Mouse (Mus musculus) inflammation-experienced regulatory T-cells, adult 6 months (primary cell): ENCODE results near the gene Tmem203. TPM values are rescaled to one million over a fixed set of nuclear protein-coding genes. Genes with fewer than 3 reads are reported as not detected.

ENCODE experiments used
- ATAC-seq: one replicate; pipeline ENCODE4 v1.8.0; 2017
- polyA plus RNA-seq, 3 experiments: library from polyadenylated mRNA; unstranded; fragments of 100-300 nt; shearing (Covaris generic); gene quantifications; one replicate each; pipeline ENCODE4 v1.2.1; 2017

The Tmem203 gene
- polyA plus RNA-seq, 3 experiments from 2014 or later, result 8.3 to 13.7 (median 8.7) TPM

DNA sequence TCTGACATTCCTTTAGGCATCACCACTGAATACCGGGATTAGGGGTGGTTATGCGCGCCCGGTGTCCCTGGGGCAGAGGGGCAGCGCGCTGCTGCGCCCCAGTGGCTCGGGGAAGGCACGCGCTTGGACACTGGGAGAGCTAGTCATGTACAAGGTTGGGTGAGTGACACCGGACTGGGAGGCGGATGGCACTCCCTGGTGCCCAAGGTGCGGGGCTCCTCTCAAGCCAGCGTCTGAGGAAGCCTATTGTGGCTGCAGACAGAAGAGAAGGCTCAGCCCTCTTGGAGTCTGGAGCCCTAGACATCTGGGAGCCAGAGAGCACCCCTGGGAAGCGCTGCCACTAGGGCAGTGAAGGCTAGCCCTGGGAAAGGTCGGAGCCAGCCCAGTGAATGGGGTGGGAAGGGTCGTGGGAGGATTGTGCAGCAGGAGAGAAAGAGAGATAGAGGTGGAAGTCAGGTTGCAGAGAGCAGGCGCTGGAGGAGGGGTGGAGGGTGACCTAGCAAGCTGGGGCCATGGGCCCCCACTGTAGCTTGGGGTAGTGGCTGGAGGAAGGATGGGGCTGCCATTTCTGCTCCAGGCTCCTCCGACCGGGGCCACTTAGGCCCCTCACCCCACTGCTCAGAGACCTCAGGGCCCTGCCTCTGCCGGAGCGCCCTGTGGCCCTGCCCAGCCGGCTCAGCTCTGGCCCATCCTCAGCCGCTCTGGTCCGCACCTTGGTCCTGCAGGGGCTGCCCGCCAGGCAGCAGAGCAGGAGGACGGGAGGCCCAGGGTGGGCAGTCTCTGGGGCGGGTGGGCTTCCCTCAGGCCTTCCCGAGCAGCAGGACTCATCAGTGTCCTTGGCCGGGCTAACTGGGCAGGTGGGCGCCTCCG, 36.2 kb downstream of the Tmem203 start:
- ATAC-seq, result no peak

DNA sequence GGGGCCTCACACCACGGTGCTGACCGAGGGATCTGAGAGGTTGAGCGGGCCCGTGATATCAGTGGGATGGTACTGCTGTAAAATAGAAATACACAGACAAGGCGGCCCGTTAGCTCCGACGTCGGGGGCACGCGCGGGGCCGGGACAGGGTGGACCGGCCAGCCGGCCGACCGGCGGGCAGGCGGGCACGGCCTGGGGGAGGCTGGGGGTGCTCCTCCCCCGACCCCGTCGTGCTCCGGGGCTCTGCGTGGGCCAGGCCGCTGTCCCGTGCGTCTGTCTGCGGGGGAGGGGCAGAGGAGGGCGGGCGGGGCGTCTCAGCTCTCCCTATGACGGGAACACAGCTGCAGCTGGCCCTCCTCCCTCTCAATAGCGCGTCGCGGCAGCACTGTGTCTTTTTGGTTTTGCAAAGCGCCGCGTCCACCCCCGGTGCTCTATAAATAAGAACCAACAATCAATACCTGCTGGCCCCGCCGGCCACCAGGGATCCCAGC, 36.9 kb downstream of the Tmem203 start:
- ATAC-seq, result no peak

DNA sequence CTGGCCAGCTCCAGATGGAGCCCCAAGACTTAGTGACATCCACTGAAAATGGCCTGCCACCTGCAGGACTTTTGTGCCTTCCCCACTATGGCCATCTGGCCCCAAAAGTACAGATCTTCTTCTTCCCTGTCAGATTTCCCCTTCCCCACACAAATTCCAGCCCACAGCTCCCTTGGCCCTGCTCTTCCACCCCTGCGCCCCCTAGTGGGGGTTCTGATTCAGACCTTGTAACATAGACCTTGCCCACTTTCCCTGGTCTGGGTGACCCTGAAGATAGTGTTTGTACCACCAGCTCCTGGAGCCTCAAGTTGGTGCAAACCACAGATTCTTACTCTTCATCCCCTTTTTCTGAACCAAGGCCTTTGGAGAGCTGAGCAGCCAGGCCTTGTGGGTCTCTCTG, 37.6 kb downstream of the Tmem203 start:
- ATAC-seq, result peak; percentile 46

DNA sequence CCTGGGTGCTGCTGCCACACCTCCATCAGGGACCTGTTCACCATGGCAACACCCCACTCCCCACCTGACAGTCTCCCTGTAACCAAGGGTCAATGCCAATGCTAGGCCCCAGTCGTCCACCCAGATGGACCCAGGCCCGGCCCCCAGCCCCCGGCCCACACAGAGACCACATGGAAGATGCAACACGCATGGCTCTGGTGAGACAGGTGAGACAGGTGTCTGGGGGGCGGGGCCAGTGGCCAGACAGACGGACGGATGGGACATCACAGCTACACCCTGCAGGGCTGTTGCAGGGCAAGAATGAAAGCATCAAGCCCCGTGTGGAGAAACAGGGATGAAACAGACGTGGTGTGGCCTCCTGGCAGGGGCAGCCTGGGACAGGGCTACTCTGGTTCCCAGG, 38.5 kb downstream of the Tmem203 start:
- ATAC-seq, result no peak

DNA sequence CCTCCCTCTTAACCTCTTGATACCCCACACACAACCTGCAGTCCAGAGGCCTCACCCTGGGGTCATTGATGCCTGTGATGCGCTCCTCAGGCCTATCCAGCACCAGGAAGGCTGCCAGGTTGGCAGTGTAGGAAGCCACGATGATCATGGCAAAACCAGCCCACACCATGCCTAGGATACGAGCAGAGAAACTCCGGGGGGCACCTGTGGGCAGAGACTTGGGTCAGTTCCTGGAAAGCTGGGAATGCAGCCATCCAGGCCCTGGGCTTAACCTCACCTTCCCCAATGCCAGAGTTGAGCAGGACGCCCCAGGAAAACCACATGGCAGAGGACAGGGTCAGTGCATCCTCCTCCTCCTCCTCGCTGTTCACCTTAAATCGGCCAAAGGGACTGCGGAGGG, 41.9 kb downstream of the Tmem203 start:
- no peak for ATAC-seq

DNA sequence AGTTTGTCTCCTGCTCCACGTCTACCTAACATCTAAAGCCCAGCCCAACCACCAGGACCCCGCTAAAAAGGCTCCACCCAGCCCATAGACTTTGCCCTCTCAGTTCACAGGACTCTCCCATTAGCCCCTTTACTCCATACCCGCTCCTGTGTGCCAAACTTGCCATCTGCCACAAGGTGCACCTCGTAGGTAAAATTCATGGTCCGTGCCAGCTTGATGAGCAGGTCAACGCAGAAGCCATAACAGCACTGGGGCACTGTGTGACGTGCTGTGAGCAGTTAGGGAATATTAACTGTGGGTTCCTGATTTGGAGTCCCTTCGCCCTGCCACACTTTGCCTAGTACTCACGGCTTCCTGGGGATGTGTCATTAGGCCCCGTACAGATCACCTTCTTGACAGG, 42.8 kb downstream of the Tmem203 start:
- ATAC-seq, result no peak

DNA sequence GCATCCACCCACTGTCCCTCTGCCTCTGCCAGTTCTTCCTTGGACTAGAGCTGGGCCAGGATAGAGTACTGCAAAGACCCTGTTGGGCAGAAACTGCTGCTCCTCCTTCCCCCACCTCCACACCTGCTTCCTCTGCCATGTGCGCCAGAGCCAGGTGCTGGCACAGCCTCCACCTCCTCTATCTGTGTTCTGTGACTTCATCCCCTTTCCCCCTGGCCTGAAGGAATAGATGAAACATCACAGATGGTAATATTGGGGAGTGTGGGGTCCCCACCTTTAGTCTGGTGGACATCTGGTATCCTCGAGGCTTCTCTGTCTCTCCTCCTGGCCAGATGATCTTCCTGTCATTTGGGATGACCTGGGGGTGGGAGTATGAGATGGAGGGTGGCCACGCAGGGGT, 48.2 kb downstream of the Tmem203 start:
- no peak for ATAC-seq

DNA sequence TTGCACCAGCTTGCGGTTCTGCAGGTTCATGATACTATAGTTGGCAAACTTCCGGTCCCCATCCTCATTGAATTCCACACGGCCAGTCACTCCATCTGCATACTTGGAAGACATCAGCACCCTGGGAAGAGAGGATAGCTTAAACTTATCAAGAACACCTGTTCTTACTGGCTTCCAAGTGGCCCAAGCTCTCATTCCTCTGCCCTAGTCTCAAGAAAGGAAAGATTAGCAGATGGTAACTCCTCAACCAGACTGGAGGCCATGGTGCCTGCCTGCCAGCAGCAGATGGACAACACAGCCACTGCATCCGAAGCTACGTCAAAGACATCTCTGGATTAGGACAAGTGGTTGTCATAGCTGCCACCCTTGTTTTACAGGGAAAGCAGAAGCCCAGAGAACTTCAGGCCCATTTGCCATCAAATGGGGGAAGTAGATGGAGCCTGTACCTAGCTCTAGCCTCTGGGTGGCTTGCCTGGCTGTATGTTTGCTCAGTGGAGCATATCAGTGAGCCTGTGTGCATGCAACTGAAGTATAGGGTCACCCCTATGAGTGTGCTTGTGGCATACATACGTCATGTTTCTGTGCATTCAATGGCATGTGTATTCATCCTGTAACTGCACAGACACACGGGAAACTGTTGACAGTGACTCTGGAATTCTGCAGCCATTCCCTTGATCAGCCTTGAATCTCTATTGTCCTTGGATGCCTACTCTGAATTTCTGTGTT, 48.9 kb downstream of the Tmem203 start:
- no peak for ATAC-seq

DNA sequence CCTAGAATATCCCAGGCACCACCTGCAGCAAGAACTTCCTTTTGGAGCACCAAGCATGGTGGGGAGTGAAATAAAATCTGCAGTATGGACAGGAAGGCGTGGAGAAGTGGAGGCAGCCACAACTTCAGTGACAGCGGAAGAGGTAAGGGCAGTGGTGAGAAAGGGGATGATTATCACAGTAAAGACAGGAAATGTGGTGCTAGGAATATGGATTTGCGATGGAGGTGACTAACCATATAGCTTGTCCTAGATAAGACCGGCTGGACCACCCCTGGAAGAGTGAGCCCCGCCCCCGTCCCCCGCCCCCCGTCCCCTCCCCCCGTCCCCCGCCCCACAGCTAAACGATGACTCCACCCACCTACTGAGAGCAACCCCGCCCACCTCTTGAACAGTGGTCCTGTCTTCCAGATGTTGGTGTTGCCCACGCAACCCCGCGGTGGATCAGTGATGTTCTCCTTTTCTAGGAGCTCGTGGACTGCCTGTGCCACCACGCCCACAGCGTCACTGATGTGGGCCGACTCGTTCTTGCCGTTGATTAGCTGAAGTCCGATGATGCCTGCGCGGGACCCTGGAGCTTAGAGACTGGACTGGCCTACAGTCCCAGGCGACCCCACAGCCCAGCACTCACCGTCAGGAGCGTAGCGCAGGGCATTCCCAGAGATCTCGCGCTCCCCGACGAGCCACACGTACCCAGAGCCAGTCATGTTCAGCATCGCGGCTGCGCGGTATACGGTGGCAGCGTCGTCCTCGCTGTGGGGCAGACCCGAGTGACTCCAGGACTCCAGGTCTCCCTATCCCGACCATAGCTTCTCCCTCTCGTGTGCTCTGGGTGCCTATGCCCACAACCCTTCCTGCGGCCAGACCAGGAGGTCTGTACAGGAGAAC, 49.7 kb downstream of the Tmem203 start:
- ATAC-seq, result peak; percentile 71

Other genes starting within 250 kb of the Tmem203 start
- gene Nsmf, start 201.1 kb upstream of the Tmem203 start, polyA plus RNA-seq, result 10 to 100 TPM; 11.3 to 20.4 (median 11.4) TPM
- gene Entpd8, start 175.1 kb upstream of the Tmem203 start, polyA plus RNA-seq, result under 1 TPM in 1 of 3 experiments, not detected in 2; 0.90 TPM
- 1 to 10 TPM in 2 of 3 experiments, under 1 TPM in 1; 0.68 to 4.2 (median 4.2) TPM for gene Noxa1, start 160.3 kb upstream of the Tmem203 start, polyA plus RNA-seq
- gene Nrarp, start 74.7 kb upstream of the Tmem203 start, polyA plus RNA-seq, result 1 to 10 TPM in 1 of 3 experiments, under 1 TPM in 2; 0.54 to 1.2 (median 0.59) TPM
- gene Tor4a, start 58.6 kb upstream of the Tmem203 start, polyA plus RNA-seq, result 10 to 100 TPM; 55.3 to 73.9 (median 67.2) TPM
- 10 to 100 TPM; 46.6 to 50.3 (median 47.0) TPM for gene Nelfb, start 44.0 kb upstream of the Tmem203 start, polyA plus RNA-seq
- not detected for gene Stpg3, start 40.8 kb upstream of the Tmem203 start, polyA plus RNA-seq
- gene Fam166a, start 36.7 kb upstream of the Tmem203 start, polyA plus RNA-seq, result not detected
- gene Tubb4b, start 30.7 kb upstream of the Tmem203 start, polyA plus RNA-seq, result 100 to 1,000 TPM in 1 of 3 experiments, 10 to 100 TPM in 2; 90.3 to 208 (median 96.5) TPM
- gene Slc34a3, start 21.1 kb upstream of the Tmem203 start, polyA plus RNA-seq, result not detected
- gene Rnf224, start 18.7 kb upstream of the Tmem203 start, polyA plus RNA-seq, result not detected
- 1 to 10 TPM in 1 of 3 experiments, under 1 TPM in 2; 0.53 to 1.6 (median 0.99) TPM for gene Rnf208, start 13.2 kb upstream of the Tmem203 start, polyA plus RNA-seq
- not detected for gene Cysrt1, start 13.0 kb upstream of the Tmem203 start, polyA plus RNA-seq
- gene AL732309.1, start 8.6 kb upstream of the Tmem203 start, polyA plus RNA-seq, result 1 to 10 TPM; 2.3 to 9.2 (median 4.0) TPM
- 1 to 10 TPM; 3.4 to 4.7 (median 3.9) TPM for gene Tprn, start 7.2 kb downstream of the Tmem203 start, polyA plus RNA-seq
- 100 to 1,000 TPM; 111 to 156 (median 121) TPM for gene Ssna1, start 17.0 kb downstream of the Tmem203 start, polyA plus RNA-seq
- 10 to 100 TPM; 29.3 to 44.6 (median 39.2) TPM for gene Anapc2, start 17.0 kb downstream of the Tmem203 start, polyA plus RNA-seq
- gene Tmem210, start 32.7 kb downstream of the Tmem203 start, polyA plus RNA-seq, result not detected
- gene Lrrc26, start 34.5 kb downstream of the Tmem203 start, polyA plus RNA-seq, result not detected
- gene Grin1, start 63.7 kb downstream of the Tmem203 start, polyA plus RNA-seq, result not detected
- 10 to 100 TPM; 21.2 to 24.3 (median 23.1) TPM for gene Man1b1, start 76.9 kb downstream of the Tmem203 start, polyA plus RNA-seq
- gene Dpp7, start 100.9 kb downstream of the Tmem203 start, polyA plus RNA-seq, result 10 to 100 TPM; 10.2 to 24.6 (median 21.1) TPM
- gene Uap1l1, start 110.2 kb downstream of the Tmem203 start, polyA plus RNA-seq, result 10 to 100 TPM; 12.2 to 20.6 (median 18.3) TPM
- 10 to 100 TPM in 1 of 3 experiments, under 1 TPM in 2; 0.44 to 10.5 (median 0.80) TPM for gene Sapcd2, start 116.9 kb downstream of the Tmem203 start, polyA plus RNA-seq
- gene Entpd2, start 140.4 kb downstream of the Tmem203 start, polyA plus RNA-seq, result 1 to 10 TPM in 1 of 3 experiments, under 1 TPM in 1, not detected in 1; 0.49 to 1.3 TPM
- gene Npdc1, start 143.9 kb downstream of the Tmem203 start, polyA plus RNA-seq, result 1 to 10 TPM; 2.8 to 6.1 (median 6.0) TPM
- gene Fut7, start 167.8 kb downstream of the Tmem203 start, polyA plus RNA-seq, result 10 to 100 TPM in 1 of 3 experiments, 1 to 10 TPM in 2; 4.1 to 14.7 (median 7.2) TPM
- gene Abca2, start 173.3 kb downstream of the Tmem203 start, polyA plus RNA-seq, result 10 to 100 TPM; 31.4 to 59.3 (median 41.8) TPM
- gene Clic3, start 201.4 kb downstream of the Tmem203 start, polyA plus RNA-seq, result 1 to 10 TPM; 1.2 to 1.9 (median 1.6) TPM
- gene Paxx, start 205.7 kb downstream of the Tmem203 start, polyA plus RNA-seq, result 10 to 100 TPM; 70.4 to 92.1 (median 89.2) TPM
- not detected for gene Ptgds, start 214.6 kb downstream of the Tmem203 start, polyA plus RNA-seq
- not detected for gene Lcn12, start 238.5 kb downstream of the Tmem203 start, polyA plus RNA-seq
- 10 to 100 TPM; 49.1 to 88.0 (median 76.8) TPM for gene Fbxw5, start 245.3 kb downstream of the Tmem203 start, polyA plus RNA-seq
- gene C8g, start 246.3 kb downstream of the Tmem203 start, polyA plus RNA-seq, result 1 to 10 TPM; 2.1 to 5.1 (median 3.4) TPM